Mouse (Mus musculus) megakaryocyte, embryonic 14.5 days (primary cell): ENCODE measurements at regions not wholly inside any gene's neighbourhood (a gene's known extent, or its start where the extent isn't known, plus 50 kb on each side); places are given as distances from the start of the nearest gene placed in this dataset.

Source experiments
- FLI1 ChIP-seq: IDR thresholded peaks from 2 replicates; pipeline ENCODE4 v1.6.1; 2012; ENCODE audit warnings: low read length, inconsistent platforms, mixed read lengths
- GATA1 ChIP-seq: IDR thresholded peaks from 3 replicates; pipeline ENCODE4 v1.6.1; 2012; ENCODE audit warnings: mixed read lengths, low read length, inconsistent platforms, borderline replicate concordance

GRCm38 (mm10) chr12:15122586-15123212 lies 694.0 kb downstream of the Trib2 start:
- TF ChIP-seq GATA1 (no peak), FLI1 (no peak)
